Mouse (Mus musculus): ENCODE measurements around the gene Nt5dc2.

Gene Nt5dc2

GRCm38 (mm10) chr14:31168425-31168824, 37.6 kb downstream of the Nt5dc2 start, which contains the start of gene Stab1:
Stab1 (minus strand) TSS chr14:31168641.
- no peak for DNase-seq (ENCODE audit: low spot score in 2 of 2)

GRCm38 (mm10) chr14:31169508-31169907, 38.7 kb downstream of the Nt5dc2 start:
- no peak for DNase-seq (ENCODE audit: low spot score in 2 of 2)

GRCm38 (mm10) chr14:31170963-31171362, 40.1 kb downstream of the Nt5dc2 start:
- no peak for DNase-seq (ENCODE audit: low spot score in 2 of 2)

GRCm38 (mm10) chr14:31171386-31171785, 40.5 kb downstream of the Nt5dc2 start:
- DNase-seq (ENCODE audit: low spot score in 2 of 2): no peak

- DNase-seq (ENCODE audit: low spot score in 2 of 2): no peak
Observed at GRCm38 (mm10) chr14:31171821-31172220, 41.0 kb downstream of the Nt5dc2 start.

GRCm38 (mm10) chr14:31172781-31173455, 42.1 kb downstream of the Nt5dc2 start:
- no peak for DNase-seq (ENCODE audit: low spot score in 2 of 2)

- no peak for DNase-seq (ENCODE audit: low spot score in 2 of 2)
Observed at GRCm38 (mm10) chr14:31173537-31173936, 42.7 kb downstream of the Nt5dc2 start.

GRCm38 (mm10) chr14:31177287-31177686, 46.4 kb downstream of the Nt5dc2 start:
- no peak for DNase-seq (ENCODE audit: low spot score in 2 of 2)

- no peak for DNase-seq (ENCODE audit: low spot score in 2 of 2)
Observed at GRCm38 (mm10) chr14:31177715-31178114, 46.9 kb downstream of the Nt5dc2 start.

GRCm38 (mm10) chr14:31179677-31180365, 49.0 kb downstream of the Nt5dc2 start:
- no peak for DNase-seq (ENCODE audit: low spot score in 2 of 2)

- DNase-seq (ENCODE audit: low spot score in 2 of 2): no peak
Observed at GRCm38 (mm10) chr14:31181512-31181911, 50.7 kb downstream of the Nt5dc2 start.

- DNase-seq (ENCODE audit: low spot score in 2 of 2): no peak
Observed at GRCm38 (mm10) chr14:31182786-31183290, 52.0 kb downstream of the Nt5dc2 start.

- no peak for DNase-seq (ENCODE audit: low spot score in 2 of 2)
Observed at GRCm38 (mm10) chr14:31183541-31183940, 52.7 kb downstream of the Nt5dc2 start.

GRCm38 (mm10) chr14:31184195-31184594, 53.3 kb downstream of the Nt5dc2 start:
- DNase-seq (ENCODE audit: low spot score in 2 of 2): no peak

- DNase-seq (ENCODE audit: low spot score in 2 of 2): no peak
Observed at GRCm38 (mm10) chr14:31186656-31187055, 55.8 kb downstream of the Nt5dc2 start.
